Mouse (Mus musculus): Measurements from ENCODE around the gene Fpr-rs4.
"Not testable (repeated sequence)": the region's sequence is repeated elsewhere in the genome, so short reads cannot be mapped to it uniquely, and the experiment has no call there.

The Fpr-rs4 gene

DNA sequence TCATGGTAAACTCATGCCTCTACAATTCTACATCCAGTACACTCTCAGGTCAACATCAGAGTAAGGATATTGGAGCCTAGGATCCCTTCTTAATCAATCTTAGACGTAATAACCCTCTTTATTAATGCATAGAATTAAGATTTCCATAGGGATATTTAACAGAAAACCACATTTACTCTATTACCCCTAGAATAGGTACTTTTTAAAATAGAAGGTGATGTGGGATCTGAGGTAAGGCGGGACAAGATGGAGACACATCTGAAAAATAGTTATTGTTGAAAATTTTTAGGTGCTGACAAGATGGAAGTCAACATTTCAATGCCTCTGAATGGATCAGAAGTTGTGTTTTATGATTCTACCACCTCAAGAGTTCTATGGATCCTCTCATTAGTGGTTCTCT lies at the start of gene Fpr-rs4:
Fpr-rs4 (plus strand) TSS at position 301 of the 400 bp plus-strand sequence.
- DNase-seq = no peak

GRCm38 (mm10) chr17:17973443-17973842 lies 48.1 kb upstream of the Fpr-rs4 start:
- DNase-seq = no peak

DNA sequence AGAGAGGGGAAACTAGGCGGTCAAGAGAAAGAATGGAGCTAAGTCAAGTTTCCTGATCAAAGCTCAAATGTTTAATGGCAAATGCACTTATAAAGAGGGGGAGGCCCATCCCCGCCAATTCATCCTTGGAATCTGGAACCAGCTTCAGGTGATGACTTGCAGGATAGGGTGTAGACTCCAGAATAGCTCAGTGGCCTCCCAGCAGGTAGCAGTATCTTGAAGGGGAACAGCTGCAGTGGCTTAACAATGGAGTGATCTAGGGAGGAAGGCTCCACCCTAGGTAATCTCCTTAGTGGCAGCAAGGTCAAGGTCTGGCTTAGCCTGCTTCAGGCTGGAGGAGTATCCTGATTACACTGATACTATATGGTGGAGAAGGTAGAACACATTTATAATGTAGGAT lies 40.3 kb upstream of the Fpr-rs4 start:
- not testable (repeated sequence) for DNase-seq

GRCm38 (mm10) chr17:18004752-18005151 lies 16.8 kb upstream of the Fpr-rs4 start:
- no peak for DNase-seq

DNA sequence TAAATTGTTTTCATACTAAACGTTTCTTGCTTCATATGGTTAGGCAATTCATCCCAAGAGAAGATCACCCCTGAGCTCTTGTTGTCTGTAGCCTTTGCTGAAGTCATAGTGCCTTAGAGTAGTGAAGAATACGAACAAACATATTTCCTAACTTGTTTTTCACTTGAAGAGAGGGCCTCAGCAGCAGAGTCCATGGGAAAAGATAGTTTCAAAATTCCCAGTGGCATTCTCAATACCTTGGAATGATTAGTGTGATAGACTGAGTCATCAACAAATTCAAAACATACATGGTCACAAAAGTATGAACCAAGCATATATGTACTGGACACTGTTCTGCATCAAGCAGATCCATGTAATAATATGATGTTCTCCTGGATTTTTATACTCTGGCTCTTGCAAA lies 27.6 kb downstream of the Fpr-rs4 start, which contains the start of gene Vmn2r124:
Vmn2r124 (plus strand) TSS at position 301 of the 400 bp plus-strand sequence.
- DNase-seq = no peak
